Mouse (Mus musculus): ENCODE data around the gene Exph5. TPM values are rescaled to one million over a fixed set of nuclear protein-coding genes. Genes with fewer than 3 reads are reported as not detected.

Exph5 gene
- polyA plus RNA-seq, 1 experiment: 0.80 TPM

GRCm38 (mm10) chr9:53339603-53340002 lies 38.1 kb downstream of the Exph5 start:
- Histone ChIP-seq H3K4me3 (replicated peaks; ENCODE audit: control insufficient read depth, low read depth, low read length) (no peak overlapping the region), H3K27ac (ENCODE audit: control insufficient read depth, insufficient read depth, low read depth, low read length, poor library complexity) (no peak overlapping the region), H3K4me1 (ENCODE audit: control insufficient read depth, insufficient read depth, low read length) (no peaks in the 10 kb centered on the region; the same call in 1 of the 2 replicates)
- WGBS: 86% methylated on average over 7 of the region's 7 CpGs
- TF ChIP-seq CTCF (IDR thresholded peaks at IDR 0.05; ENCODE audit: control insufficient read depth, insufficient read depth, low read length) (no peak), POLR2A (IDR thresholded peaks at IDR 0.05; ENCODE audit: borderline replicate concordance, control insufficient read depth, low read depth, low read length) (no peak)

- no peak overlapping the region for H3K4me3 ChIP-seq (replicated peaks; ENCODE audit: control insufficient read depth, low read depth, low read length)
- no peak overlapping the region for H3K27ac ChIP-seq (ENCODE audit: control insufficient read depth, insufficient read depth, low read depth, low read length, poor library complexity)
- H3K4me1 ChIP-seq (ENCODE audit: control insufficient read depth, insufficient read depth, low read length): no peaks in the 10 kb centered on the region; the same call in 1 of the 2 replicates
- WGBS: 47% methylated on average over 17 of the region's 17 CpGs
- no peak for TF ChIP-seq POLR2A (IDR thresholded peaks at IDR 0.05; ENCODE audit: borderline replicate concordance, control insufficient read depth, low read depth, low read length)
- no peak for TF ChIP-seq CTCF (IDR thresholded peaks at IDR 0.05; ENCODE audit: control insufficient read depth, insufficient read depth, low read length)
Observed at GRCm38 (mm10) chr9:53340328-53340916, 39.0 kb downstream of the Exph5 start.

- no peak overlapping the region for H3K27ac ChIP-seq (ENCODE audit: control insufficient read depth, insufficient read depth, low read depth, low read length, poor library complexity)
- no peak overlapping the region for H3K4me3 ChIP-seq (replicated peaks; ENCODE audit: control insufficient read depth, low read depth, low read length)
- no peaks in the 10 kb centered on the region; the same call in 1 of the 2 replicates for H3K4me1 ChIP-seq (ENCODE audit: control insufficient read depth, insufficient read depth, low read length)
- TF ChIP-seq CTCF (IDR thresholded peaks at IDR 0.05; ENCODE audit: control insufficient read depth, insufficient read depth, low read length): no peak
- no peak for TF ChIP-seq POLR2A (IDR thresholded peaks at IDR 0.05; ENCODE audit: borderline replicate concordance, control insufficient read depth, low read depth, low read length)
- 6% methylated on average over 14 of the region's 14 CpGs for WGBS
Observed at GRCm38 (mm10) chr9:53340969-53341368, 39.5 kb downstream of the Exph5 start.

- WGBS: 73% methylated on average over 3 of the region's 3 CpGs
- Histone ChIP-seq H3K27ac (ENCODE audit: control insufficient read depth, insufficient read depth, low read depth, low read length, poor library complexity) (no peak overlapping the region), H3K4me1 (ENCODE audit: control insufficient read depth, insufficient read depth, low read length) (no peaks in the 10 kb centered on the region; the same call in 1 of the 2 replicates), H3K4me3 (replicated peaks; ENCODE audit: control insufficient read depth, low read depth, low read length) (no peak overlapping the region)
- TF ChIP-seq POLR2A (IDR thresholded peaks at IDR 0.05; ENCODE audit: borderline replicate concordance, control insufficient read depth, low read depth, low read length): no peak
- no peak for TF ChIP-seq CTCF (IDR thresholded peaks at IDR 0.05; ENCODE audit: control insufficient read depth, insufficient read depth, low read length)
Observed at GRCm38 (mm10) chr9:53341981-53342380, 40.5 kb downstream of the Exph5 start.

- TF ChIP-seq POLR2A (IDR thresholded peaks at IDR 0.05; ENCODE audit: borderline replicate concordance, control insufficient read depth, low read depth, low read length) (no peak), CTCF (IDR thresholded peaks at IDR 0.05; ENCODE audit: control insufficient read depth, insufficient read depth, low read length) (no peak)
- 78% methylated on average over 9 of the region's 9 CpGs for WGBS
- no peaks in the 10 kb centered on the region; the same call in 1 of the 2 replicates for H3K4me1 ChIP-seq (ENCODE audit: control insufficient read depth, insufficient read depth, low read length)
- no peak overlapping the region for H3K4me3 ChIP-seq (replicated peaks; ENCODE audit: control insufficient read depth, low read depth, low read length)
- H3K27ac ChIP-seq (ENCODE audit: control insufficient read depth, insufficient read depth, low read depth, low read length, poor library complexity): no peak overlapping the region
Observed at GRCm38 (mm10) chr9:53344646-53345432, 43.4 kb downstream of the Exph5 start.

GRCm38 (mm10) chr9:53345728-53346127 lies 44.3 kb downstream of the Exph5 start:
- no peak overlapping the region for H3K4me3 ChIP-seq (replicated peaks; ENCODE audit: control insufficient read depth, low read depth, low read length)
- 70% methylated on average over 3 of the region's 3 CpGs for WGBS
- no peak overlapping the region for H3K27ac ChIP-seq (ENCODE audit: control insufficient read depth, insufficient read depth, low read depth, low read length, poor library complexity)
- no peaks in the 10 kb centered on the region; the same call in 1 of the 2 replicates for H3K4me1 ChIP-seq (ENCODE audit: control insufficient read depth, insufficient read depth, low read length)
- TF ChIP-seq POLR2A (IDR thresholded peaks at IDR 0.05; ENCODE audit: borderline replicate concordance, control insufficient read depth, low read depth, low read length): no peak
- TF ChIP-seq CTCF (IDR thresholded peaks at IDR 0.05; ENCODE audit: control insufficient read depth, insufficient read depth, low read length): no peak

- Histone ChIP-seq H3K27ac (ENCODE audit: control insufficient read depth, insufficient read depth, low read depth, low read length, poor library complexity) (no peak overlapping the region), H3K4me3 (replicated peaks; ENCODE audit: control insufficient read depth, low read depth, low read length) (no peak overlapping the region), H3K4me1 (ENCODE audit: control insufficient read depth, insufficient read depth, low read length) (no peaks in the 10 kb centered on the region)
- 76% methylated on average over 6 of the region's 6 CpGs for WGBS
- no peak for TF ChIP-seq POLR2A (IDR thresholded peaks at IDR 0.05; ENCODE audit: borderline replicate concordance, control insufficient read depth, low read depth, low read length)
- TF ChIP-seq CTCF (IDR thresholded peaks at IDR 0.05; ENCODE audit: control insufficient read depth, insufficient read depth, low read length): no peak
Observed at GRCm38 (mm10) chr9:53346402-53346801, 44.9 kb downstream of the Exph5 start.

- WGBS: 66% methylated on average over 1 of the region's 1 CpGs
- no peak for TF ChIP-seq POLR2A (IDR thresholded peaks at IDR 0.05; ENCODE audit: borderline replicate concordance, control insufficient read depth, low read depth, low read length)
- TF ChIP-seq CTCF (IDR thresholded peaks at IDR 0.05; ENCODE audit: control insufficient read depth, insufficient read depth, low read length): no peak
- Histone ChIP-seq H3K4me3 (replicated peaks; ENCODE audit: control insufficient read depth, low read depth, low read length) (no peak overlapping the region), H3K4me1 (ENCODE audit: control insufficient read depth, insufficient read depth, low read length) (no peaks in the 10 kb centered on the region), H3K27ac (ENCODE audit: control insufficient read depth, insufficient read depth, low read depth, low read length, poor library complexity) (no peak overlapping the region)
Observed at GRCm38 (mm10) chr9:53349211-53349610, 47.7 kb downstream of the Exph5 start.

All from bone marrow, adult 2 months (tissue).